In genomic region chr19:6859032-6859651, GRCm38 (mm10) we compare ENCODE assay signal across 23 mouse cellular contexts. TPM values are rescaled to one million over a fixed set of nuclear protein-coding genes. Genes with fewer than 3 reads are reported as not detected.
A peak's percentile ranks its signal among the peaks of the same experiment; 100 is the strongest.
DNase-seq lines count a peak whose midpoint lies in the region; ATAC-seq and TF ChIP-seq lines count a peak whose summit lies in the region.
"Had no signal": no experiment of that assay in that cellular context is flagged by ENCODE, and none has a peak within 500 bp of the region (broad histone marks: within the 10 kb centered on the region; RNA-seq: fewer than 3 reads in every experiment).

No protein-coding gene starts in this region.

- peak overlapping the region; percentile 8; the same call in 1 of the 2 replicates for H3K9ac ChIP-seq in limb, embryonic 13.5 days
- no peak overlapping the region for H3K9ac ChIP-seq in midbrain, embryonic 11.5 days (ENCODE audit: low read length)
- no peak overlapping the region for H3K9ac ChIP-seq in midbrain, embryonic 14.5 days (replicated peaks; ENCODE audit: low read length)
- H3K9ac ChIP-seq: embryonic facial prominence, embryonic 13.5 days; heart, embryonic 15.5 days; hindbrain, embryonic 13.5 days had no signal

- no peaks in the 10 kb centered on the region for H3K79me2 ChIP-seq in myocyte (ENCODE audit: control insufficient read depth, insufficient read depth)

- intact Hi-C loops in gastrocnemius, postnatal 36 days (cut with DNase I), result no loop called here

- H3K36me3 ChIP-seq in limb, embryonic 13.5 days, result no peaks in the 10 kb centered on the region
- no peaks in the 10 kb centered on the region for H3K36me3 ChIP-seq in limb, embryonic 10.5 days
- H3K36me3 ChIP-seq in midbrain, embryonic 11.5 days (ENCODE audit: control insufficient read depth, insufficient read depth, low read length), result no peaks in the 10 kb centered on the region
- no peaks in the 10 kb centered on the region for H3K36me3 ChIP-seq in midbrain, embryonic 14.5 days (ENCODE audit: control insufficient read depth, insufficient read depth, low read length)
- peaks cover 60% of the 10 kb centered on the region for H3K36me3 ChIP-seq in G1E (replicated peaks)
- no peaks in the 10 kb centered on the region for H3K36me3 ChIP-seq in myocyte (ENCODE audit: control insufficient read depth, insufficient read depth)
- H3K36me3 ChIP-seq: embryonic facial prominence, embryonic 13.5 days; heart, embryonic 15.5 days; hindbrain, embryonic 13.5 days had no signal

- no peak for ATAC-seq in limb, embryonic 13.5 days (ENCODE audit: low FRiP score, low read depth)
- ATAC-seq in midbrain, embryonic 11.5 days (ENCODE audit: low FRiP score), result no peak
- ATAC-seq in midbrain, embryonic 14.5 days (ENCODE audit: low FRiP score, low TSS enrichment), result no peak
- no peak for ATAC-seq in G1E (ENCODE audit: extremely low read depth, insufficient number of reproducible peaks, low FRiP score, poor library complexity, severe bottlenecking)
- ATAC-seq: forebrain, embryonic 14.5 days; hindbrain, postnatal 0 days; Patski had no signal

- peaks cover 13% of the 10 kb centered on the region for H3K4me1 ChIP-seq in limb, embryonic 13.5 days
- peaks cover 21% of the 10 kb centered on the region for H3K4me1 ChIP-seq in limb, embryonic 10.5 days
- peaks cover 9% of the 10 kb centered on the region; the same call in 1 of the 2 replicates for H3K4me1 ChIP-seq in midbrain, embryonic 11.5 days (ENCODE audit: control insufficient read depth, insufficient read depth, low read length)
- 0 out of 2 replicates have a peak, but pooled peaks cover 3% of the 10 kb centered on the region for H3K4me1 ChIP-seq in midbrain, embryonic 14.5 days (ENCODE audit: control insufficient read depth, insufficient read depth, low read length)
- peaks cover 64% of the 10 kb centered on the region for H3K4me1 ChIP-seq in G1E (ENCODE audit: insufficient read depth, low read depth, low read length)

- no peak overlapping the region for H3K27ac ChIP-seq in limb, embryonic 13.5 days
- no peak overlapping the region for H3K27ac ChIP-seq in limb, embryonic 10.5 days
- no peak overlapping the region for H3K27ac ChIP-seq in midbrain, embryonic 11.5 days (ENCODE audit: low read depth, low read length)
- H3K27ac ChIP-seq in midbrain, embryonic 14.5 days (replicated peaks; ENCODE audit: low read depth, low read length), result no peak overlapping the region
- H3K27ac ChIP-seq: embryonic facial prominence, embryonic 13.5 days; gastrocnemius, adult 2 months; heart, embryonic 15.5 days; hindbrain, embryonic 13.5 days; hindbrain, postnatal 0 days had no signal

- H3K4me2 ChIP-seq in limb, embryonic 13.5 days (replicated peaks), result no peak overlapping the region
- H3K4me2 ChIP-seq in midbrain, embryonic 11.5 days, result no peak overlapping the region
- H3K4me2 ChIP-seq in midbrain, embryonic 14.5 days (ENCODE audit: low read length), result no peak overlapping the region
- no peak overlapping the region for H3K4me2 ChIP-seq in myocyte (ENCODE audit: low read depth)
- H3K4me2 ChIP-seq: embryonic facial prominence, embryonic 13.5 days; heart, embryonic 11.5 days; hindbrain, embryonic 13.5 days had no signal

- H3ac ChIP-seq in myocyte (ENCODE audit: control insufficient read depth, insufficient read length), result no peak overlapping the region

- peaks cover 23% of the 10 kb centered on the region for H3K27me3 ChIP-seq in limb, embryonic 13.5 days
- H3K27me3 ChIP-seq in limb, embryonic 10.5 days (ENCODE audit: low read depth, poor library complexity, severe bottlenecking), result peaks cover 38% of the 10 kb centered on the region
- peaks cover 9% of the 10 kb centered on the region for H3K27me3 ChIP-seq in midbrain, embryonic 11.5 days (ENCODE audit: control insufficient read depth, insufficient read depth, low read length)
- no peaks in the 10 kb centered on the region for H3K27me3 ChIP-seq in midbrain, embryonic 14.5 days (ENCODE audit: control insufficient read depth, insufficient read depth, low read length)
- H3K27me3 ChIP-seq in G1E (ENCODE audit: insufficient read depth, low read length), result no peaks in the 10 kb centered on the region
- H3K27me3 ChIP-seq in myocyte (ENCODE audit: control insufficient read depth, insufficient read depth, insufficient read length), result no peaks in the 10 kb centered on the region
- H3K27me3 ChIP-seq: Patski had no signal

- no peak overlapping the region for H3K4me3 ChIP-seq in limb, embryonic 13.5 days
- H3K4me3 ChIP-seq in limb, embryonic 10.5 days, result no peak overlapping the region
- H3K4me3 ChIP-seq in midbrain, embryonic 11.5 days (ENCODE audit: low read depth, low read length), result no peak overlapping the region
- H3K4me3 ChIP-seq in midbrain, embryonic 14.5 days (replicated peaks; ENCODE audit: low read depth, low read length), result no peak overlapping the region
- peak overlapping the region; percentile 72 for H3K4me3 ChIP-seq in G1E (ENCODE audit: low read depth, low read length)
- H3K4me3 ChIP-seq in myocyte, result no peak overlapping the region
- H3K4me3 ChIP-seq: embryonic facial prominence, embryonic 13.5 days; gastrocnemius, adult 2 months; hindbrain, embryonic 13.5 days had no signal

- WGBS in limb, embryonic 13.5 days, result 74% methylated on average over 2 of the region's 2 CpGs
- 75% methylated on average over 2 of the region's 2 CpGs for WGBS in limb, embryonic 10.5 days
- 77% methylated on average over 2 of the region's 2 CpGs for WGBS in midbrain, embryonic 11.5 days
- 74% methylated on average over 2 of the region's 2 CpGs for WGBS in midbrain, embryonic 14.5 days

- no peaks in the 10 kb centered on the region for H3K9me3 ChIP-seq in limb, embryonic 13.5 days
- no peaks in the 10 kb centered on the region for H3K9me3 ChIP-seq in limb, embryonic 10.5 days (replicated peaks)
- H3K9me3 ChIP-seq in midbrain, embryonic 11.5 days (ENCODE audit: control insufficient read depth, low read length), result no peaks in the 10 kb centered on the region
- H3K9me3 ChIP-seq in midbrain, embryonic 14.5 days (ENCODE audit: control insufficient read depth, low read length), result no peaks in the 10 kb centered on the region
- H3K9me3 ChIP-seq in G1E (replicated peaks), result no peaks in the 10 kb centered on the region
- H3K9me3 ChIP-seq: embryonic facial prominence, embryonic 13.5 days; heart, embryonic 15.5 days; hindbrain, embryonic 13.5 days had no signal

- no peak for DNase-seq in limb, embryonic 10.5 days (ENCODE audit: low spot score)
- DNase-seq in midbrain, embryonic 11.5 days (ENCODE audit: low spot score, missing footprints), result peak; percentile 78
- DNase-seq in midbrain, embryonic 14.5 days, result no peak
- no peak for DNase-seq in G1E (ENCODE audit: low spot score)
- DNase-seq in gastrocnemius, postnatal 36 days, result no peak
- DNase-seq: adrenal gland, adult 2 months; adrenal gland, postnatal 25 days; cerebellum, adult 11 months; cerebellum, adult 8-10 months; cerebellum, postnatal 25 days; gastrocnemius, adult 2 months; gastrocnemius, postnatal 25 days; heart, adult 18-20 months; heart, postnatal 14 days had no signal

- TF ChIP-seq CTCF in G1E (IDR thresholded peaks at IDR 0.05; ENCODE audit: low read depth, low read length), result no peak

- TF ChIP-seq POLR2A in myocyte (IDR thresholded peaks at IDR 0.05; ENCODE audit: insufficient read length, low read depth), result no peak

TF ChIP-seq in myocyte, 11 proteins besides CTCF, POLR2A, EP300 and RAD21 (continues in another document):
- TF ChIP-seq CEBPB (IDR thresholded peaks at IDR 0.05; ENCODE audit: insufficient read depth, poor library complexity, severe bottlenecking), result no peak

RNA-seq across cellular contexts. Expression of gene Ccdc88b, which starts 1.1 kb away (rescaled TPM):
- 1.1 and 1.2 TPM in 2 replicates for polyA plus RNA-seq in limb, embryonic 13.5 days (2015; fragmentation: Nextera tagmentation; extraction: Ambion mirVana)
- 0.15 and 0.61 TPM in 2 replicates for polyA plus RNA-seq in limb, embryonic 10.5 days (2016; fragmentation: Nextera tagmentation; extraction: Ambion mirVana)
- 0.26 and 0.58 TPM in 2 replicates for polyA plus RNA-seq in midbrain, embryonic 11.5 days (2014; fragmentation: Nextera tagmentation; extraction: Ambion mirVana)
- 0.23 and 0.49 TPM in 2 replicates for polyA plus RNA-seq in midbrain, embryonic 14.5 days (2014; fragmentation: Nextera tagmentation; extraction: Ambion mirVana)
- total RNA-seq in G1E (2014; fragmentation: Nextera tagmentation) (14.6 and 18.8 TPM in 2 replicates), G1E (2017) (54.3 and 65.7 TPM in 2 replicates)
- polyA plus RNA-seq in G1E (2012) (102 and 124 TPM in 2 replicates), myocyte (2012; fragmentation: generic; extraction: Trizol) (0.23 TPM)
- total RNA-seq in gastrocnemius, postnatal 36 days (2021), result under 1 TPM; 0.37 to 0.56 TPM

RNA-seq across cellular contexts. Expression of gene Rps6ka4, which starts 18.7 kb away (rescaled TPM):
- polyA plus RNA-seq in limb, embryonic 13.5 days (2015; fragmentation: Nextera tagmentation; extraction: Ambion mirVana), result 20.7 and 21.4 TPM in 2 replicates
- polyA plus RNA-seq in limb, embryonic 10.5 days (2016; fragmentation: Nextera tagmentation; extraction: Ambion mirVana), result 2.8 and 4.8 TPM in 2 replicates
- 4.8 and 5.1 TPM in 2 replicates for polyA plus RNA-seq in midbrain, embryonic 11.5 days (2014; fragmentation: Nextera tagmentation; extraction: Ambion mirVana)
- polyA plus RNA-seq in midbrain, embryonic 14.5 days (2014; fragmentation: Nextera tagmentation; extraction: Ambion mirVana), result 6.0 and 6.8 TPM in 2 replicates
- 3.6 and 9.6 TPM in 2 replicates for total RNA-seq in G1E (2014; fragmentation: Nextera tagmentation)
- total RNA-seq in G1E (2017), result 7.2 and 9.8 TPM in 2 replicates
- polyA plus RNA-seq in G1E (2012), result 29.5 and 37.6 TPM in 2 replicates
- polyA plus RNA-seq in myocyte (2012; fragmentation: generic; extraction: Trizol), result 47.6 TPM
- total RNA-seq in gastrocnemius, postnatal 36 days (2021), result 1 to 10 TPM; 8.1 to 8.5 TPM

RNA-seq across cellular contexts. Expression of gene Trmt112, which starts 50.4 kb away (rescaled TPM):
- polyA plus RNA-seq in limb, embryonic 13.5 days (2015; fragmentation: Nextera tagmentation; extraction: Ambion mirVana), result 165 and 176 TPM in 2 replicates
- polyA plus RNA-seq in limb, embryonic 10.5 days (2016; fragmentation: Nextera tagmentation; extraction: Ambion mirVana), result 157 and 168 TPM in 2 replicates
- polyA plus RNA-seq in midbrain, embryonic 11.5 days (2014; fragmentation: Nextera tagmentation; extraction: Ambion mirVana), result 147 and 151 TPM in 2 replicates
- polyA plus RNA-seq in midbrain, embryonic 14.5 days (2014; fragmentation: Nextera tagmentation; extraction: Ambion mirVana), result 115 and 140 TPM in 2 replicates
- total RNA-seq in G1E (2014; fragmentation: Nextera tagmentation) (191 and 244 TPM in 2 replicates), G1E (2017) (286 and 298 TPM in 2 replicates)
- polyA plus RNA-seq in G1E (2012) (261 and 287 TPM in 2 replicates), myocyte (2012; fragmentation: generic; extraction: Trizol) (281 TPM)
- 10 to 100 TPM; 31.7 to 38.8 TPM for total RNA-seq in gastrocnemius, postnatal 36 days (2021)

RNA-seq across cellular contexts. Expression of gene Prdx5, which starts 50.8 kb away (rescaled TPM):
- 223 and 235 TPM in 2 replicates for polyA plus RNA-seq in limb, embryonic 13.5 days (2015; fragmentation: Nextera tagmentation; extraction: Ambion mirVana)
- polyA plus RNA-seq in limb, embryonic 10.5 days (2016; fragmentation: Nextera tagmentation; extraction: Ambion mirVana), result 122 and 131 TPM in 2 replicates
- 123 and 127 TPM in 2 replicates for polyA plus RNA-seq in midbrain, embryonic 11.5 days (2014; fragmentation: Nextera tagmentation; extraction: Ambion mirVana)
- 215 and 328 TPM in 2 replicates for polyA plus RNA-seq in midbrain, embryonic 14.5 days (2014; fragmentation: Nextera tagmentation; extraction: Ambion mirVana)
- total RNA-seq in G1E (2014; fragmentation: Nextera tagmentation) (53.7 and 59.2 TPM in 2 replicates), G1E (2017) (210 and 225 TPM in 2 replicates)
- polyA plus RNA-seq in G1E (2012) (208 and 211 TPM in 2 replicates), myocyte (2012; fragmentation: generic; extraction: Trizol) (276 TPM)
- total RNA-seq in gastrocnemius, postnatal 36 days (2021), result 100 to 1,000 TPM; 204 to 205 TPM

Comparison
In these comparisons a context has a peak if more than half of its experiments do, and no peak if none do; other contexts are left out.
1. RNA of gene Ccdc88b, which starts 1.1 kb away (polyA plus RNA-seq): 102 to 124 TPM in G1E; 1.1 to 1.2 TPM in limb, embryonic 13.5 days, 0.15 to 0.61 TPM in limb, embryonic 10.5 days, 0.23 to 0.49 TPM in midbrain, embryonic 14.5 days, 0.26 to 0.58 TPM in midbrain, embryonic 11.5 days and 0.23 TPM in myocyte (single experiment); every median in the first group is over 10 times any median in the second.